ENCODE assay signal across 23 mouse cellular contexts in the genomic region with DNA sequence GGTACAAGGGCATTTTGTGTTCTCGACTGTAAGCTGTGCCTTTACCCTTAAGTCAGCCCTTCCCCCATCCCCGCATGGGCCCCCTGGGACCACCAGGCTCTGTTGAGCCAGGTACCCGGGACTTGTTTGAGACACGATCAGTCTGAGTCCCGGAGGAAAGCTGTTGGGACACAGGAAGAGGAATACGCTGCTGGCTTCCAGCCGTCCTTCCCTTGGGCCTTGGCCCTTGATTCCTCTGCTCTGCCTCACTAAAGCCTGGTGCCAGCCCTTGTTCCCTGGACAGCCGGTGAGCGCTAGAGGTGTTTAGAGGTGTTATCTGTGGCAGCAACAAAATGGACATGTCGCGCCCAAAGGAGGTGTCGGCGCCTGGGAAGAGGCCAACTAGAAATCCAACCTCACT. TPM values are rescaled to one million over a fixed set of nuclear protein-coding genes. Genes with fewer than 3 reads are reported as not detected.
A peak's percentile ranks its signal among the peaks of the same experiment; 100 is the strongest.
DNase-seq lines count a peak whose midpoint lies in the region; ATAC-seq lines count a peak whose summit lies in the region.
"Had no signal": no experiment of that assay in that cellular context is flagged by ENCODE, and none has a peak within 500 bp of the region (broad histone marks: within the 10 kb centered on the region; RNA-seq: fewer than 3 reads in every experiment).

No protein-coding gene starts in this region.

- H3K4me2 ChIP-seq in heart, embryonic 12.5 days, result peak overlapping the region; percentile 28; the same call in 1 of the 2 replicates
- peak overlapping the region; percentile 6; the same call in 1 of the 2 replicates for H3K4me2 ChIP-seq in liver, embryonic 11.5 days
- H3K4me2 ChIP-seq in heart, embryonic 15.5 days, result peak overlapping the region; percentile 16; the same call in 1 of the 2 replicates
- H3K4me2 ChIP-seq: embryonic facial prominence, embryonic 15.5 days; hindbrain, embryonic 13.5 days; midbrain, embryonic 15.5 days had no signal

- H3K36me3 ChIP-seq in heart, embryonic 12.5 days, result no peaks in the 10 kb centered on the region
- no peaks in the 10 kb centered on the region for H3K36me3 ChIP-seq in liver, embryonic 11.5 days (ENCODE audit: control insufficient read depth, insufficient read depth, low read length)
- H3K36me3 ChIP-seq in heart, embryonic 15.5 days, result no peaks in the 10 kb centered on the region
- H3K36me3 ChIP-seq: embryonic facial prominence, embryonic 15.5 days; hindbrain, embryonic 13.5 days; midbrain, embryonic 15.5 days had no signal

- no peak overlapping the region for H3K9ac ChIP-seq in heart, embryonic 12.5 days
- no peak overlapping the region for H3K9ac ChIP-seq in liver, embryonic 11.5 days (ENCODE audit: low read depth, low read length)
- H3K9ac ChIP-seq in heart, embryonic 15.5 days, result no peak overlapping the region
- H3K9ac ChIP-seq: embryonic facial prominence, embryonic 15.5 days; hindbrain, embryonic 13.5 days; liver, embryonic 14.5 days; midbrain, embryonic 15.5 days had no signal

- peak; percentile 68 for DNase-seq in adrenal gland, postnatal 10 days
- DNase-seq in adrenal gland, adult 18-20 months (ENCODE audit: low spot score in 2 of 2), result no peak
- DNase-seq in heart, adult 8-10 months (ENCODE audit: low spot score), result no peak
- DNase-seq in liver, embryonic 11.5 days (ENCODE audit: low spot score), result no peak
- no peak for DNase-seq in liver
- no peak for DNase-seq in right cerebral cortex, postnatal 10 days (ENCODE audit: low spot score in 2 of 2)
- DNase-seq: cerebellum, adult 18-20 months; cerebellum, postnatal 25 days; embryo, embryonic 11 days; kidney, adult 9 months; kidney, postnatal 36 days; layer of hippocampus, adult 9-11 months; lung, postnatal 10 days; right cerebral cortex, postnatal 25 days; thymus, adult 18-20 months; thymus, postnatal 4 days had no signal

- no peak overlapping the region for H3K27ac ChIP-seq in heart, embryonic 12.5 days (ENCODE audit: poor library complexity, severe bottlenecking)
- H3K27ac ChIP-seq in liver, embryonic 11.5 days (ENCODE audit: low read depth, low read length), result no peak overlapping the region
- H3K27ac ChIP-seq in heart, embryonic 15.5 days, result no peak overlapping the region
- H3K27ac ChIP-seq: embryonic facial prominence, embryonic 15.5 days; hindbrain, embryonic 13.5 days; liver, embryonic 14.5 days; midbrain, embryonic 15.5 days had no signal

- ATAC-seq in heart, embryonic 12.5 days (ENCODE audit: insufficient number of reproducible peaks, low FRiP score), result no peak
- no peak for ATAC-seq in liver, embryonic 11.5 days (replicated peaks; ENCODE audit: low FRiP score)
- no peak for ATAC-seq in heart, embryonic 15.5 days (replicated peaks; ENCODE audit: insufficient number of reproducible peaks, insufficient read depth, low FRiP score, low read depth)
- ATAC-seq: midbrain, embryonic 15.5 days had no signal

- no peaks in the 10 kb centered on the region for H3K9me3 ChIP-seq in heart, embryonic 12.5 days (replicated peaks)
- H3K9me3 ChIP-seq in liver, embryonic 11.5 days (ENCODE audit: control insufficient read depth, low read length), result no peaks in the 10 kb centered on the region
- no peaks in the 10 kb centered on the region for H3K9me3 ChIP-seq in heart, embryonic 15.5 days (replicated peaks)
- H3K9me3 ChIP-seq: embryonic facial prominence, embryonic 15.5 days; hindbrain, embryonic 13.5 days; midbrain, embryonic 15.5 days had no signal

- H3K4me3 ChIP-seq in heart, embryonic 12.5 days, result no peak overlapping the region
- H3K4me3 ChIP-seq in liver, embryonic 11.5 days (ENCODE audit: low read depth, low read length), result no peak overlapping the region
- H3K4me3 ChIP-seq in heart, embryonic 15.5 days, result no peak overlapping the region
- H3K4me3 ChIP-seq: embryonic facial prominence, embryonic 15.5 days; hindbrain, embryonic 13.5 days; midbrain, embryonic 15.5 days had no signal

- WGBS in heart, embryonic 12.5 days, result 16% methylated on average over 13 of the region's 13 CpGs
- WGBS in liver, embryonic 11.5 days, result 32% methylated on average over 13 of the region's 13 CpGs
- 20% methylated on average over 13 of the region's 13 CpGs for WGBS in heart, embryonic 15.5 days

- peaks cover 36% of the 10 kb centered on the region for H3K27me3 ChIP-seq in heart, embryonic 12.5 days (replicated peaks)
- H3K27me3 ChIP-seq in liver, embryonic 11.5 days (replicated peaks; ENCODE audit: control insufficient read depth, insufficient read depth, low read length), result peaks cover 43% of the 10 kb centered on the region
- H3K27me3 ChIP-seq in heart, embryonic 15.5 days, result peaks cover 43% of the 10 kb centered on the region

- H3K4me1 ChIP-seq in heart, embryonic 12.5 days (replicated peaks), result peaks cover 52% of the 10 kb centered on the region
- H3K4me1 ChIP-seq in liver, embryonic 11.5 days (replicated peaks; ENCODE audit: control insufficient read depth, insufficient read depth, low read length), result peaks cover 29% of the 10 kb centered on the region
- peaks cover 39% of the 10 kb centered on the region for H3K4me1 ChIP-seq in heart, embryonic 15.5 days (replicated peaks)

RNA-seq across cellular contexts. Expression of gene Fgfr3, which starts 21.5 kb away (rescaled TPM):
- 1 to 10 TPM; 4.8 to 8.8 TPM for total RNA-seq in adrenal gland, postnatal 10 days (2021)
- 1 to 10 TPM; 3.1 to 6.1 TPM for total RNA-seq in adrenal gland, adult 18-20 months (2021)
- 6.3 and 7.9 TPM in 2 replicates for polyA plus RNA-seq in heart, embryonic 12.5 days (2016; fragmentation: Nextera tagmentation; extraction: Ambion mirVana)
- 10 to 100 TPM in 2 of 4 experiments, 1 to 10 TPM in 2; 5.7 to 10.7 (median 9.3) TPM for total RNA-seq in heart, adult 8-10 months (2022)
- 7.8 and 8.5 TPM in 2 replicates for polyA plus RNA-seq in liver, embryonic 11.5 days (2014; fragmentation: Nextera tagmentation; extraction: Ambion mirVana)
- polyA plus RNA-seq in heart, embryonic 15.5 days (2015; fragmentation: Nextera tagmentation; extraction: Ambion mirVana), result 4.0 and 9.1 TPM in 2 replicates
- total RNA-seq: neutrophil, adult 5-6 weeks had no signal

RNA-seq across cellular contexts. Expression of gene Tmem129, which starts 41.8 kb away (rescaled TPM):
- total RNA-seq in adrenal gland, postnatal 10 days (2021), result 10 to 100 TPM; 18.6 to 21.7 TPM
- total RNA-seq in adrenal gland, adult 18-20 months (2021), result 10 to 100 TPM; 25.7 to 28.9 TPM
- 34.3 and 34.9 TPM in 2 replicates for polyA plus RNA-seq in heart, embryonic 12.5 days (2016; fragmentation: Nextera tagmentation; extraction: Ambion mirVana)
- total RNA-seq in heart, adult 8-10 months (2022), result 10 to 100 TPM; 20.4 to 22.2 (median 21.9) TPM
- polyA plus RNA-seq in liver, embryonic 11.5 days (2014; fragmentation: Nextera tagmentation; extraction: Ambion mirVana), result 35.7 and 38.0 TPM in 2 replicates
- 29.5 and 37.6 TPM in 2 replicates for polyA plus RNA-seq in heart, embryonic 15.5 days (2015; fragmentation: Nextera tagmentation; extraction: Ambion mirVana)

RNA-seq across cellular contexts. Expression of gene Tacc3, which starts 42.1 kb away (rescaled TPM):
- total RNA-seq in adrenal gland, postnatal 10 days (2021), result 10 to 100 TPM; 24.0 to 31.5 TPM
- 1 to 10 TPM; 2.9 to 3.1 TPM for total RNA-seq in adrenal gland, adult 18-20 months (2021)
- 152 and 163 TPM in 2 replicates for polyA plus RNA-seq in heart, embryonic 12.5 days (2016; fragmentation: Nextera tagmentation; extraction: Ambion mirVana)
- total RNA-seq in heart, adult 8-10 months (2022), result 1 to 10 TPM; 1.6 to 3.1 (median 2.1) TPM
- 229 and 255 TPM in 2 replicates for polyA plus RNA-seq in liver, embryonic 11.5 days (2014; fragmentation: Nextera tagmentation; extraction: Ambion mirVana)
- polyA plus RNA-seq in heart, embryonic 15.5 days (2015; fragmentation: Nextera tagmentation; extraction: Ambion mirVana), result 107 and 117 TPM in 2 replicates

RNA-seq across cellular contexts. Expression of gene Slbp, which starts 47.6 kb away (rescaled TPM):
- 10 to 100 TPM; 50.1 to 56.5 TPM for total RNA-seq in adrenal gland, postnatal 10 days (2021)
- 10 to 100 TPM; 37.9 to 50.8 TPM for total RNA-seq in adrenal gland, adult 18-20 months (2021)
- 135 and 140 TPM in 2 replicates for polyA plus RNA-seq in heart, embryonic 12.5 days (2016; fragmentation: Nextera tagmentation; extraction: Ambion mirVana)
- 10 to 100 TPM in 2 of 4 experiments, 1 to 10 TPM in 2; 8.8 to 12.0 (median 10.6) TPM for total RNA-seq in heart, adult 8-10 months (2022)
- 369 and 394 TPM in 2 replicates for polyA plus RNA-seq in liver, embryonic 11.5 days (2014; fragmentation: Nextera tagmentation; extraction: Ambion mirVana)
- polyA plus RNA-seq in heart, embryonic 15.5 days (2015; fragmentation: Nextera tagmentation; extraction: Ambion mirVana), result 99.3 and 113 TPM in 2 replicates

Comparison
In these comparisons a context has a peak if more than half of its experiments do, and no peak if none do; other contexts are left out.
1. RNA of gene Tacc3, which starts 42.1 kb away (total RNA-seq): 24.0 to 31.5 TPM in adrenal gland, postnatal 10 days; 2.9 to 3.1 TPM in adrenal gland, adult 18-20 months and 1.6 to 3.1 TPM in heart, adult 8-10 months; every median in the first group is over 4 times any median in the second.
2. Peak in every context shown above with its lines, with median percentiles within 50 percentile points of each other: H3K4me2 ChIP-seq.